Mouse (Mus musculus): ENCODE measurements around the gene Olfr67.
"Not testable (repeated sequence)": the region's sequence is repeated elsewhere in the genome, so short reads cannot be mapped to it uniquely, and the experiment has no call there.

Olfr67 gene

DNA sequence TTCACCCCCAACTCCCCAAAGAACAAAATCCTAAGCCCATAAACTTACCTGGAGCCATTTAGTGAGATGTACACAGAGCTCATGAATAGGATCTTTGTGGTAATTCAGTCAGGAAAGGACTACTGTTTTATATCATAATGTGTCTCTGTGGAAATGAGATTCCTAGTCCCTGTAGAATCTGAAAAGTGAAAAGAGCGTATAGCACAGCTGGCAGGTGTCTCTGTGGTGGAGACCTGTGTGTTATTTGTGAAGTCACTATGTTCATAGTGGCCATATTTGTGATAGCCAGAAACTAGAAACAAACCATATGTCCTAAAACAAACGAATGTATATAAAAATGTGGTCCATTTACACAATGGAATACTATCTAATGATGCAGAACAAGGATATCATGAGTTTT lies 20.1 kb downstream of the Olfr67 start, which contains the start of gene Olfr69:
Gene Olfr69, minus strand, starts transcription at position 101 of the 400 bp plus-strand sequence.
- in situ Hi-C loops (cut with MseI, MboI): no loop called here

DNA sequence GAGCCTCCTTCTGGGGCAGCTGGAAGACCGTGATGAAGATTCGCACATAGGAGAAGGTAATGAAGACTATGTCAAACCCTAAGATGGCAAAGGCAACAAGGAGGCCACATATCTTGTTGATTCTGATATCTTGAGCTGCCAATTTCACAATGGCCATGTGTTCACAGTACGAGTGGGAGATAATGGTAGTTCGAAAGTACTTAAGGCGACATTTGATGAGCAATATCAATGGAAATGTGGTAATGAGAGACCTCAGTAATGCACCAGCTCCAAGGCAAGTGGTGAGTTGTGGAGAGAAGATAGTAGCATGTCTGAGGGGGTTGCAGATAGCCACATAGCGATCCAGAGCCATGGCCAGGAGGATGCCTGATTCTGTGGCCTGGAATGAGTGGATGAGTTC lies 23.9 kb downstream of the Olfr67 start:
- in situ Hi-C loops (cut with MseI, MboI): not testable (repeated sequence)

DNA sequence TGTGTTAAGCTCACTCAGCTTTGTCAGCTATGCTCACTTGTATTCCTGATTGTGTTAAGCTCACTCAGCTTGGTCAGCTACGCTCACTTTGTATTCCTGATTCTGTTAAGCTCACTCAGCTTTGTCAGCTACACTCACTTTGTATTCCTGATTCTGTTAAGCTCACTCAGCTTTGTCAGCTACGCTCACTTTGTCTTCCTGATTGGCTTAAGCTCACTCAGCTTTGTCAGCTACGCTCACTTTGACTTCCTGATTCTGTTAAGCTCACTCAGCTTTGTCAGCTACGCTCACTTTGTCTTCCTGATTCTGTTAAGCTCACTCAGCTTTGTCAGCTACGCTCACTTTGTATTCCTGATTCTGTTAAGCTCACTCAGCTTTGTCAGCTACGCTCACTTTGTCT lies 29.4 kb downstream of the Olfr67 start:
- in situ Hi-C loops (cut with MseI, MboI): not testable (repeated sequence)

DNA sequence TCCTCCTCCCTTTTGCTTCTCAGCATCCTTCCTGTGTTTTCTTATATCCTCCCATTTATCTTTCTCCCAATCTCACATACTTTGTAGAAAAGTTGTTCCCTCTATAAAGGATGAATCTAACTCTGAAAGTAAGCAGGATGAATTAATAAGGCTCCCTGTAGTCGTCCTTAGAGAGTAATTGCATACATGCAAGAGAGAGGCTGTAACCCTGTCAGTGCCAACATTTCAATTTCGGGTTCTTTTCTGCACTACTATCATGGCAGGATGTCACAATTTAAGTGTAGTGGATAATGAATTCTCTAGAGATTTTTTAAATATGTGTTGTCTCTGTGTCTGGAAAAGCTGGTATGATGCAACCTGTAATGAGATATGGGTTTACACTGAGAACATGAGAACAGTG lies 34.4 kb downstream of the Olfr67 start, which contains the start of gene Olfr630:
Gene Olfr630, minus strand, starts transcription at position 101 of the 400 bp plus-strand sequence.
- in situ Hi-C loops (cut with MseI, MboI): no loop called here

DNA sequence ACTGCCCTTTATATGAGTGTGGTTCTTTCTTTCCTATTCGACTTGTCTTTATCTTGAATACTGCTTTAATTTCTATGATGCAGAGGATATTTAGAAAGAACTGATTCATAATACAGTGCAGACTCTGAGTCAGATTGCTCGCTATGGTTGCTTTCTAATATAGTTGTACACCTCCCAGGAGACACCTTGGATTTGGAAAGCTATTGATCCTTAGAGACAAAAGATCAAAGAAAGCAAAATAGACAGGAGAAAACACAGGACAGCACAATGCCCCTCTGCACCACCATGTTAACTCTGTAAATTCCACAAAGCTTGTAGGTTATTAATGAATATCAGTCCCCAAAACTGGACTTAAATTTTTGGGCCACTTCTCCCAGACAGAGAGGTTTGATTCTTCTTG lies 46.8 kb downstream of the Olfr67 start, which contains the start of gene Olfr629:
Gene Olfr629, minus strand, starts transcription at position 101 of the 400 bp plus-strand sequence.
- in situ Hi-C loops (cut with MseI, MboI): no loop called here
